Mouse (Mus musculus): ENCODE results near the gene N4bp2. TPM values are rescaled to one million over a fixed set of nuclear protein-coding genes. Genes with fewer than 3 reads are reported as not detected.
"Not testable (repeated sequence)": the region's sequence is repeated elsewhere in the genome, so short reads cannot be mapped to it uniquely, and the experiment has no call there.

N4bp2 gene
- total RNA-seq (2014; rRNA removed), result 33.0 and 48.9 TPM in 2 replicates
- 9.3 and 12.0 TPM in 2 replicates for polyA plus RNA-seq (2015; fragmentation: Nextera tagmentation; extraction: Ambion mirVana)

- WGBS, result under 1% methylated on average over 60 of the region's 80 CpGs
- H3K27me3 ChIP-seq (ENCODE audit: insufficient read depth, low read length), result no peaks in the 10 kb centered on the region
- H3K27ac ChIP-seq (ENCODE audit: low read depth, low read length), result peak within 1 kb of the TSS; percentile 100
- H3K4me3 ChIP-seq (ENCODE audit: low read depth, low read length), result peak within 1 kb of the TSS; percentile 91
- DNase-seq (ENCODE audit: low spot score), result peak; percentile 74
- H3K9ac ChIP-seq (replicated peaks; ENCODE audit: low read length, poor library complexity, severe bottlenecking), result peak within 1 kb of the TSS; percentile 97
- H3K4me1 ChIP-seq (ENCODE audit: insufficient read depth, low read length), result no peaks in the 10 kb centered on the region
- no peaks in the 10 kb centered on the region for H3K9me3 ChIP-seq (ENCODE audit: low read length)
- H3K36me3 ChIP-seq (ENCODE audit: insufficient read depth, low read length), result no peaks in the 10 kb centered on the region
- TF ChIP-seq CTCF (IDR thresholded peaks at IDR 0.05), result no peak
- peak; percentile 24 for ATAC-seq (ENCODE audit: low FRiP score)
- peak within 1 kb of the TSS; percentile 71 for H3K4me2 ChIP-seq (ENCODE audit: low read depth, low read length, poor library complexity, severe bottlenecking)
These were observed at the start of gene N4bp2 for GRCm38 (mm10) chr5:65763088-65763915. TSS of gene N4bp2 (plus strand) at chr5:65763521.

- no peak overlapping the region for H3K9ac ChIP-seq (replicated peaks; ENCODE audit: low read length, poor library complexity, severe bottlenecking)
- no peaks in the 10 kb centered on the region for H3K9me3 ChIP-seq (ENCODE audit: low read length)
- DNase-seq (ENCODE audit: low spot score) (no peak), ATAC-seq (ENCODE audit: low FRiP score) (no peak)
- 91% methylated on average over 6 of the region's 6 CpGs for WGBS
- H3K27me3 ChIP-seq (ENCODE audit: insufficient read depth, low read length), result no peaks in the 10 kb centered on the region
- no peak overlapping the region for H3K4me2 ChIP-seq (ENCODE audit: low read depth, low read length, poor library complexity, severe bottlenecking)
- no peak overlapping the region for H3K4me3 ChIP-seq (ENCODE audit: low read depth, low read length)
- no peak overlapping the region for H3K27ac ChIP-seq (ENCODE audit: low read depth, low read length)
- H3K36me3 ChIP-seq (ENCODE audit: insufficient read depth, low read length), result no peaks in the 10 kb centered on the region
- TF ChIP-seq CTCF (IDR thresholded peaks at IDR 0.05), result no peak
- no peaks in the 10 kb centered on the region for H3K4me1 ChIP-seq (ENCODE audit: insufficient read depth, low read length)
These were observed 48.2 kb upstream of the N4bp2 start for GRCm38 (mm10) chr5:65715084-65715483.

GRCm38 (mm10) chr5:65717063-65717902 is 46.0 kb upstream of the N4bp2 start:
- Histone ChIP-seq H3K27ac (ENCODE audit: low read depth, low read length) (no peak overlapping the region), H3K4me2 (ENCODE audit: low read depth, low read length, poor library complexity, severe bottlenecking) (no peak overlapping the region), H3K4me1 (ENCODE audit: insufficient read depth, low read length) (no peaks in the 10 kb centered on the region), H3K9ac (replicated peaks; ENCODE audit: low read length, poor library complexity, severe bottlenecking) (no peak overlapping the region), H3K9me3 (ENCODE audit: low read length) (no peaks in the 10 kb centered on the region), H3K27me3 (ENCODE audit: insufficient read depth, low read length) (no peaks in the 10 kb centered on the region), H3K4me3 (ENCODE audit: low read depth, low read length) (no peak overlapping the region), H3K36me3 (ENCODE audit: insufficient read depth, low read length) (no peaks in the 10 kb centered on the region)
- DNase-seq (ENCODE audit: low spot score) (no peak), ATAC-seq (ENCODE audit: low FRiP score) (no peak)
- no peak for TF ChIP-seq CTCF (IDR thresholded peaks at IDR 0.05)
- WGBS, result 82% methylated on average over 18 of the region's 18 CpGs

- ATAC-seq (ENCODE audit: low FRiP score), result not testable (repeated sequence)
- WGBS, result 91% methylated on average over 8 of the region's 8 CpGs
These were observed 45.5 kb upstream of the N4bp2 start for GRCm38 (mm10) chr5:65717903-65718211.

GRCm38 (mm10) chr5:65718368-65718767 is 45.0 kb upstream of the N4bp2 start:
- no peak for ATAC-seq (ENCODE audit: low FRiP score)
- no peaks in the 10 kb centered on the region for H3K4me1 ChIP-seq (ENCODE audit: insufficient read depth, low read length)
- no peaks in the 10 kb centered on the region for H3K36me3 ChIP-seq (ENCODE audit: insufficient read depth, low read length)
- H3K4me3 ChIP-seq (ENCODE audit: low read depth, low read length), result no peak overlapping the region
- DNase-seq (ENCODE audit: low spot score), result no peak
- no peak overlapping the region for H3K4me2 ChIP-seq (ENCODE audit: low read depth, low read length, poor library complexity, severe bottlenecking)
- no peak overlapping the region for H3K9ac ChIP-seq (replicated peaks; ENCODE audit: low read length, poor library complexity, severe bottlenecking)
- H3K27ac ChIP-seq (ENCODE audit: low read depth, low read length), result no peak overlapping the region
- WGBS, result 36% methylated on average over 3 of the region's 3 CpGs
- no peak for TF ChIP-seq CTCF (IDR thresholded peaks at IDR 0.05)
- no peaks in the 10 kb centered on the region for H3K27me3 ChIP-seq (ENCODE audit: insufficient read depth, low read length)
- no peaks in the 10 kb centered on the region for H3K9me3 ChIP-seq (ENCODE audit: low read length)

More at GRCm38 (mm10) chr5:65717903-65718211, 45.5 kb upstream of the N4bp2 start:
- not testable (repeated sequence) for DNase-seq (ENCODE audit: low spot score); H3K4me2 ChIP-seq (ENCODE audit: low read depth, low read length, poor library complexity, severe bottlenecking); H3K9me3 ChIP-seq (ENCODE audit: low read length); H3K27me3 ChIP-seq (ENCODE audit: insufficient read depth, low read length); H3K9ac ChIP-seq (replicated peaks; ENCODE audit: low read length, poor library complexity, severe bottlenecking); H3K4me3 ChIP-seq (ENCODE audit: low read depth, low read length); H3K27ac ChIP-seq (ENCODE audit: low read depth, low read length); H3K4me1 ChIP-seq (ENCODE audit: insufficient read depth, low read length); H3K36me3 ChIP-seq (ENCODE audit: insufficient read depth, low read length)
